Mouse (Mus musculus): ENCODE data around the gene Gm10037.
"Not testable (repeated sequence)": the region's sequence is repeated elsewhere in the genome, so short reads cannot be mapped to it uniquely, and the experiment has no call there.

The Gm10037 gene

DNA sequence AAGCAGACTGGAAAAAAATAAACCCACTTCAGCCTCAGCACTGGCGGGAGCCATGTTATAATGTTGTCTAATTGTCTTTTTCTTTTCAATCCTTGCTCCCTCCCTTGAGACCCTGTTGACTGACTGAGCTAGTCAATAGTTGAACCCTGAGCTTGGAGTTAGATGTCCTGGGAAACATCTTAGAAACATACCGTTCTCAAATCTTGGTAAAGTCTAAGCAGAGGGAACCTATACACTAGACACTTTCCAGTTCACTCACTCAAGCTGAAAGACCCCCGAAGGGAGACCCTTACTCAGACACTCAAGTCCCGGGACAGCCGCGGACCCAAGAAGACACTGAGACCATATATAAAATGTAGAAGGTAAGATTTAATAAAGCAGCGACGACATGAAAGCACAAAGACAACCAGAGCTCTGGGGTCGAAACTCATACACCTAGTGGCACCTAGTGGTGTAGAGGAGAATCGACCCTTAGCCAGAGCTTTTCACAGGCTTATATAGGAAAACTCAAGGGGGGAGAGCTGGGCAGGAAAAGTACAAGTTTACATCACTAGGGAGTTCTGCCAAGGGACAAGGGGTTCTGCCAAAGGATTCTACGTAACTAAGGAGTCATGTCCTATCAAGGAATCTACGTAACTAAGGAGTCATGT lies 45.3 kb downstream of the Gm10037 start:
- not testable (repeated sequence) for DNase-seq (ENCODE audit: low read depth, low spot score)

DNA sequence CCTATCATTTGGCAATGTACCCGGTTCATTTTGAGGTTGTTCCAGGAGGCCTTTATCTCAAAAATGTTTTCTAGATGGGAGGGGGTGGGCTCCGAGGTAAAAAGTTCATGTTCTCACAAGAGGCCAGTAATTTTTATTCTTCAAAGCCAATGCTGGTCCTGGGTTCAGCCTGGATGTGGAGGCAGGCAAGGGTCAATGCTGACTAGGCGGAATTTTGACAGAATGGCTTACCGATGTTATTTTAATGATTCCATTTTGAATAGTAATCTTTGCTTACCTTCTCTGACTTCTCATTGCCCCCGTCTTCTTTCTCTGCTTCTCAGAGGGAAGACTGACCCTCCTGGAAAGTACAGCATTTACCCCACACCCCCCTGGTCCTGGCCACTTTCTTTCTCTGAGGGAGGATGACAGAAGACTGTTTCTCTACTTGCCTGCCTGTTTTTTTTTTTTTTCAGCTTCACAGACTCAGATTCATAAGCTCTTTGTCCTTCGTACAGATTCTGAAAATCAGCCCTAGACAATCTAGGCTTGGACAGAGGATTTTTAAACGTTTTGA lies 45.9 kb downstream of the Gm10037 start:
- DNase-seq (ENCODE audit: low read depth, low spot score) = no peak

DNA sequence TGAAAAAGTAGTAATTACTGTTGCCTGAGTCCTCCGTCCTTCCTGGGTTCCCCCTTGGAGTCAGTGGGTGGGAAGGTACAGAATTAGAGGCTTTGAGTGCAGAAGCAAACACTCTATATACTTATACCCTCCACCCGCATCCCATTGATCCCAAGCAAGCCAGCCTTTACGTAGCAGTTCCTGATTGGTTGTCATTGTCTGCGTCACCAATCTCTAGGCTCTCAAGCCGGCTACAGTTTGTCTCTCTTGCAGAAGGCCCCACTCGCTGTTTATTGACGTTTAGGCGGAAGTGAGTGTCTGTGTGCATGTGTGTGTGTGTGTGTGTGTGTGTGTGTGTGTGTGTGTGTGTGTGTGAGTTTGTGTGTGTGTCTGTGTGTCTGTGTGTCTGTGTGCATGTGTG lies 53.1 kb downstream of the Gm10037 start:
- DNase-seq (ENCODE audit: low read depth, low spot score) = peak; percentile 58

All from ES-CJ7 (cell line).